24 mouse cellular contexts compared by ENCODE assay signal in the genomic region with DNA sequence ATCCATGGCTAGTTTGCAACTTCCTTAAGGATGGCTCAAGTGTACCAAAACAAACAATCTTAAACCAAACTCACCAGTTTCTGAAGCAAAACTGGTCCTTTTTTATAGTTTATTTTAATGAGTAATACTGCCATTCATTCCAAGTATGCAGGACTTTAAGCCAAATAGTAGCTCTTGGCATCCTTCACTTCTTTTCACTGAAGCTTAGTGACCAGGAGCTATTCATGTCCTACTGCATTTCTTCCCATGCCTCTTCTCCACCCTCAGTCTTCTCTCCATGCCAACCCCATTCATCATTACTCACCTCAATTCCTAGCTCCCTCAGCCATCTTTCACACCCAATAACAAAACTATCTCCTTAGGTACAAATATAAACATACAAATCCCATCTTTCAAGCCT.
A peak's percentile ranks its signal among the peaks of the same experiment; 100 is the strongest.
DNase-seq lines count a peak whose midpoint lies in the region; ATAC-seq and TF ChIP-seq lines count a peak whose summit lies in the region.
"Had no signal": no experiment of that assay in that cellular context is flagged by ENCODE, and none has a peak within 500 bp of the region (broad histone marks: within the 10 kb centered on the region; RNA-seq: fewer than 3 reads in every experiment).

No protein-coding gene starts in this region.

- no peak overlapping the region for H3K9ac ChIP-seq in midbrain, embryonic 16.5 days (ENCODE audit: low read depth, low read length)

- no peaks in the 10 kb centered on the region for H3K27me3 ChIP-seq in Patski
- no peaks in the 10 kb centered on the region for H3K27me3 ChIP-seq in midbrain, embryonic 16.5 days (ENCODE audit: control insufficient read depth, insufficient read depth, low read depth, low read length)
- H3K27me3 ChIP-seq: CH12.LX had no signal

- in situ Hi-C loops in Patski (cut with MboI; ENCODE audit: low pct_unique_long_range_greater_than_20kb) = no loop called here

- H3K36me3 ChIP-seq in midbrain, embryonic 16.5 days (ENCODE audit: control insufficient read depth, insufficient read depth, low read length) = no peaks in the 10 kb centered on the region
- H3K36me3 ChIP-seq: G1E had no signal

- no peak for TF ChIP-seq CTCF in Patski (IDR thresholded peaks at IDR 0.05)
- no peak for TF ChIP-seq CTCF in embryonic fibroblast, embryonic 13.5 days (IDR thresholded peaks at IDR 0.05; ENCODE audit: borderline replicate concordance, insufficient read depth, low read length)

- POLR2A ChIA-PET in Patski (lab: Charles Lee) = no interaction called here

- peak overlapping the region; percentile 57 for H3K27ac ChIP-seq in embryonic fibroblast, embryonic 13.5 days (ENCODE audit: insufficient read depth, low read length)
- H3K27ac ChIP-seq in midbrain, embryonic 16.5 days (ENCODE audit: low read length) = no peak overlapping the region

- TF ChIP-seq POLR2A in embryonic fibroblast, embryonic 13.5 days (IDR thresholded peaks at IDR 0.05; ENCODE audit: low read depth, low read length) = no peak

- ATAC-seq in Patski = peak; percentile 62
- ATAC-seq in midbrain, embryonic 16.5 days = no peak
- ATAC-seq: activated CD4-positive, CD25-positive, alpha-beta regulatory T cell, adult 4 months; CD4-positive, CD25-positive, alpha-beta regulatory T cell, adult 4 months had no signal

- CTCF ChIA-PET in Patski (lab: Charles Lee) = interaction anchor here (1.4 kb wide), 1 partner anchor 10 kb away, joined by 5 read pairs; no protein-coding TSS in a partner anchor

- no peaks in the 10 kb centered on the region for H3K4me1 ChIP-seq in embryonic fibroblast, embryonic 13.5 days (ENCODE audit: control insufficient read depth, insufficient read depth, low read length)
- H3K4me1 ChIP-seq in midbrain, embryonic 16.5 days (ENCODE audit: control insufficient read depth, insufficient read depth, low read length) = no peaks in the 10 kb centered on the region

- no peaks in the 10 kb centered on the region for H3K9me3 ChIP-seq in midbrain, embryonic 16.5 days (replicated peaks; ENCODE audit: control insufficient read depth, low read length, poor library complexity, severe bottlenecking)
- H3K9me3 ChIP-seq: G1E had no signal

- no peak overlapping the region for H3K4me3 ChIP-seq in embryonic fibroblast, embryonic 13.5 days (ENCODE audit: insufficient read depth, low read length)
- H3K4me3 ChIP-seq in midbrain, embryonic 16.5 days (ENCODE audit: low read depth, low read length) = no peak overlapping the region

- peak; percentile 3 for DNase-seq in 3T3-L1 (ENCODE audit: low read depth, low spot score)
- peak; percentile 66 for DNase-seq in Muller cell, postnatal 12 days (ENCODE audit: inconsistent ontology term)
- DNase-seq in Patski (ENCODE audit: low read depth, low spot score) = no peak
- DNase-seq in thymus, adult 18-20 months = no peak
- no peak for DNase-seq in cerebellum, postnatal 10 days
- no peak for DNase-seq in layer of hippocampus, adult 9-11 months
- DNase-seq: adrenal gland, adult 2 months; adrenal gland, adult 8-10 months; adrenal gland, postnatal 10 days; adrenal gland, postnatal 14 days; adrenal gland, postnatal 25 days; adrenal gland, postnatal 36 days; B cell, adult 2 months; cerebellum, adult 11 months; cerebellum, adult 11-12 months; cerebellum, adult 18-20 months; cerebellum, adult 2 months; cerebellum, adult 8-10 months had no signal

- H3K4me2 ChIP-seq in midbrain, embryonic 16.5 days (ENCODE audit: low read length) = no peak overlapping the region

Comparison
In these comparisons a context has a peak if more than half of its experiments do, and no peak if none do; other contexts are left out.
1. DNase-seq: peak in 3T3-L1 (single experiment) and Muller cell, postnatal 12 days (single experiment); none in Patski (single experiment), thymus, adult 18-20 months (0 of 2), cerebellum, postnatal 10 days (0 of 2) and layer of hippocampus, adult 9-11 months (single experiment).